Mouse (Mus musculus): ENCODE results near the gene Cckar. TPM values are rescaled to one million over a fixed set of nuclear protein-coding genes. Genes with fewer than 3 reads are reported as not detected.

The Cckar gene
- polyA plus RNA-seq (2015; fragmentation: Nextera tagmentation; extraction: Ambion mirVana): 0.70 and 0.79 TPM in 2 replicates

- no peaks in the 10 kb centered on the region for H3K27me3 ChIP-seq (replicated peaks; ENCODE audit: control insufficient read depth, insufficient read depth, low read length)
- WGBS: 18% methylated on average over 11 of the region's 11 CpGs
- H3K27ac ChIP-seq (ENCODE audit: low read depth, low read length): no peak within 1 kb of the TSS
- H3K4me3 ChIP-seq (ENCODE audit: low read length): no peak within 1 kb of the TSS
- H3K36me3 ChIP-seq (ENCODE audit: control insufficient read depth, insufficient read depth, low read length): no peaks in the 10 kb centered on the region
- peaks cover 12% of the 10 kb centered on the region for H3K4me1 ChIP-seq (ENCODE audit: control insufficient read depth, insufficient read depth, low read depth, low read length)
- H3K9ac ChIP-seq (ENCODE audit: low read depth, low read length): no peak within 1 kb of the TSS
- no peaks in the 10 kb centered on the region for H3K9me3 ChIP-seq (ENCODE audit: control insufficient read depth, low read length)
- ATAC-seq: peak; percentile 77
- 0 out of 2 replicates have a peak within 1 kb of the TSS, but pooled peaks have one; percentile 2 for H3K4me2 ChIP-seq (ENCODE audit: low read length)
Measured at GRCm38 (mm10) chr5:53707235-53708177, at the start of gene Cckar. Gene Cckar (minus strand): TSS chr5:53707705.

GRCm38 (mm10) chr5:53744061-53744460, 36.6 kb upstream of the Cckar start:
- H3K36me3 ChIP-seq (ENCODE audit: control insufficient read depth, insufficient read depth, low read length): no peaks in the 10 kb centered on the region
- no peak overlapping the region for H3K27ac ChIP-seq (ENCODE audit: low read depth, low read length)
- H3K9ac ChIP-seq (ENCODE audit: low read depth, low read length): no peak overlapping the region
- H3K4me2 ChIP-seq (ENCODE audit: low read length): no peak overlapping the region
- H3K9me3 ChIP-seq (ENCODE audit: control insufficient read depth, low read length): no peaks in the 10 kb centered on the region
- no peak for ATAC-seq
- H3K4me3 ChIP-seq (ENCODE audit: low read length): no peak overlapping the region
- H3K4me1 ChIP-seq (ENCODE audit: control insufficient read depth, insufficient read depth, low read depth, low read length): no peaks in the 10 kb centered on the region
- no peaks in the 10 kb centered on the region for H3K27me3 ChIP-seq (replicated peaks; ENCODE audit: control insufficient read depth, insufficient read depth, low read length)
- WGBS: 80% methylated on average over 2 of the region's 2 CpGs

GRCm38 (mm10) chr5:53732933-53733332, 25.4 kb upstream of the Cckar start:
- H3K27me3 ChIP-seq (replicated peaks; ENCODE audit: control insufficient read depth, insufficient read depth, low read length): no peaks in the 10 kb centered on the region
- no peak overlapping the region for H3K4me3 ChIP-seq (ENCODE audit: low read length)
- H3K36me3 ChIP-seq (ENCODE audit: control insufficient read depth, insufficient read depth, low read length): no peaks in the 10 kb centered on the region
- no peak overlapping the region for H3K27ac ChIP-seq (ENCODE audit: low read depth, low read length)
- no peaks in the 10 kb centered on the region for H3K9me3 ChIP-seq (ENCODE audit: control insufficient read depth, low read length)
- 71% methylated on average over 10 of the region's 10 CpGs for WGBS
- H3K4me1 ChIP-seq (ENCODE audit: control insufficient read depth, insufficient read depth, low read depth, low read length): no peaks in the 10 kb centered on the region
- ATAC-seq: no peak
- H3K9ac ChIP-seq (ENCODE audit: low read depth, low read length): no peak overlapping the region
- H3K4me2 ChIP-seq (ENCODE audit: low read length): no peak overlapping the region

- H3K9ac ChIP-seq (ENCODE audit: low read depth, low read length): no peak overlapping the region
- H3K4me3 ChIP-seq (ENCODE audit: low read length): no peak overlapping the region
- H3K4me1 ChIP-seq (ENCODE audit: control insufficient read depth, insufficient read depth, low read depth, low read length): no peaks in the 10 kb centered on the region
- H3K27ac ChIP-seq (ENCODE audit: low read depth, low read length): no peak overlapping the region
- no peaks in the 10 kb centered on the region for H3K36me3 ChIP-seq (ENCODE audit: control insufficient read depth, insufficient read depth, low read length)
- no peaks in the 10 kb centered on the region for H3K27me3 ChIP-seq (replicated peaks; ENCODE audit: control insufficient read depth, insufficient read depth, low read length)
- 76% methylated on average over 3 of the region's 3 CpGs for WGBS
- no peak overlapping the region for H3K4me2 ChIP-seq (ENCODE audit: low read length)
- no peak for ATAC-seq
- H3K9me3 ChIP-seq (ENCODE audit: control insufficient read depth, low read length): no peaks in the 10 kb centered on the region
Measured at GRCm38 (mm10) chr5:53727606-53728005, 20.1 kb upstream of the Cckar start.

GRCm38 (mm10) chr5:53726011-53726410, 18.5 kb upstream of the Cckar start:
- ATAC-seq: no peak
- H3K4me1 ChIP-seq (ENCODE audit: control insufficient read depth, insufficient read depth, low read depth, low read length): no peaks in the 10 kb centered on the region
- H3K9me3 ChIP-seq (ENCODE audit: control insufficient read depth, low read length): no peaks in the 10 kb centered on the region
- no peak overlapping the region for H3K4me3 ChIP-seq (ENCODE audit: low read length)
- no peak overlapping the region for H3K4me2 ChIP-seq (ENCODE audit: low read length)
- H3K27ac ChIP-seq (ENCODE audit: low read depth, low read length): no peak overlapping the region
- H3K9ac ChIP-seq (ENCODE audit: low read depth, low read length): no peak overlapping the region
- H3K36me3 ChIP-seq (ENCODE audit: control insufficient read depth, insufficient read depth, low read length): no peaks in the 10 kb centered on the region
- WGBS: 80% methylated on average over 5 of the region's 5 CpGs
- no peaks in the 10 kb centered on the region for H3K27me3 ChIP-seq (replicated peaks; ENCODE audit: control insufficient read depth, insufficient read depth, low read length)

- Histone ChIP-seq H3K9me3 (ENCODE audit: control insufficient read depth, low read length) (no peaks in the 10 kb centered on the region), H3K27ac (ENCODE audit: low read depth, low read length) (no peak overlapping the region), H3K4me1 (ENCODE audit: control insufficient read depth, insufficient read depth, low read depth, low read length) (no peaks in the 10 kb centered on the region), H3K4me2 (ENCODE audit: low read length) (no peak overlapping the region), H3K36me3 (ENCODE audit: control insufficient read depth, insufficient read depth, low read length) (no peaks in the 10 kb centered on the region), H3K9ac (ENCODE audit: low read depth, low read length) (no peak overlapping the region), H3K27me3 (replicated peaks; ENCODE audit: control insufficient read depth, insufficient read depth, low read length) (no peaks in the 10 kb centered on the region), H3K4me3 (ENCODE audit: low read length) (no peak overlapping the region)
- ATAC-seq: no peak
- WGBS: 75% methylated on average over 5 of the region's 5 CpGs
Measured at GRCm38 (mm10) chr5:53716462-53716861, 9.0 kb upstream of the Cckar start.

- Histone ChIP-seq H3K27ac (ENCODE audit: low read depth, low read length) (no peak overlapping the region), H3K4me1 (ENCODE audit: control insufficient read depth, insufficient read depth, low read depth, low read length) (peaks cover 12% of the 10 kb centered on the region), H3K4me2 (ENCODE audit: low read length) (no peak overlapping the region), H3K9ac (ENCODE audit: low read depth, low read length) (no peak overlapping the region), H3K36me3 (ENCODE audit: control insufficient read depth, insufficient read depth, low read length) (no peaks in the 10 kb centered on the region), H3K4me3 (ENCODE audit: low read length) (no peak overlapping the region), H3K9me3 (ENCODE audit: control insufficient read depth, low read length) (no peaks in the 10 kb centered on the region), H3K27me3 (replicated peaks; ENCODE audit: control insufficient read depth, insufficient read depth, low read length) (no peaks in the 10 kb centered on the region)
- ATAC-seq: no peak
- 53% methylated on average over 9 of the region's 9 CpGs for WGBS
Measured at GRCm38 (mm10) chr5:53711277-53711676, 3.8 kb upstream of the Cckar start.

GRCm38 (mm10) chr5:53708191-53708590, 686 bp upstream of the Cckar start:
- WGBS: 24% methylated on average over 4 of the region's 4 CpGs
- H3K4me1 ChIP-seq (ENCODE audit: control insufficient read depth, insufficient read depth, low read depth, low read length): peaks cover 12% of the 10 kb centered on the region
- no peaks in the 10 kb centered on the region for H3K36me3 ChIP-seq (ENCODE audit: control insufficient read depth, insufficient read depth, low read length)
- H3K9me3 ChIP-seq (ENCODE audit: control insufficient read depth, low read length): no peaks in the 10 kb centered on the region
- H3K4me3 ChIP-seq (ENCODE audit: low read length): no peak overlapping the region
- H3K27me3 ChIP-seq (replicated peaks; ENCODE audit: control insufficient read depth, insufficient read depth, low read length): no peaks in the 10 kb centered on the region
- no peak for ATAC-seq
- no peak overlapping the region for H3K27ac ChIP-seq (ENCODE audit: low read depth, low read length)
- H3K4me2 ChIP-seq (ENCODE audit: low read length): no peak overlapping the region
- H3K9ac ChIP-seq (ENCODE audit: low read depth, low read length): no peak overlapping the region

- Histone ChIP-seq H3K4me1 (ENCODE audit: control insufficient read depth, insufficient read depth, low read depth, low read length) (peaks cover 6% of the 10 kb centered on the region), H3K4me3 (ENCODE audit: low read length) (no peak overlapping the region), H3K9me3 (ENCODE audit: control insufficient read depth, low read length) (no peaks in the 10 kb centered on the region), H3K27me3 (replicated peaks; ENCODE audit: control insufficient read depth, insufficient read depth, low read length) (no peaks in the 10 kb centered on the region), H3K27ac (ENCODE audit: low read depth, low read length) (no peak overlapping the region), H3K9ac (ENCODE audit: low read depth, low read length) (no peak overlapping the region), H3K4me2 (ENCODE audit: low read length) (no peak overlapping the region), H3K36me3 (ENCODE audit: control insufficient read depth, insufficient read depth, low read length) (no peaks in the 10 kb centered on the region)
- WGBS: 78% methylated on average over 14 of the region's 14 CpGs
- ATAC-seq: no peak
Measured at GRCm38 (mm10) chr5:53702686-53703085, 4.8 kb downstream of the Cckar start.
